Mouse (Mus musculus): ENCODE results near the gene Usp49.

- TF ChIP-seq CTCF (IDR thresholded peaks at IDR 0.05; ENCODE audit: low read depth) (peak; percentile 62), EP300 (IDR thresholded peaks at IDR 0.05; ENCODE audit: low read depth) (no peak)
These were observed 2.7 kb upstream of the Usp49 start for GRCm38 (mm10) chr17:47627791-47628190.

Measured in liver, postnatal 0 days (tissue).